Mouse (Mus musculus): ENCODE measurements around the gene Dnah9.

- TF ChIP-seq EP300 (optimal IDR thresholded peaks at IDR 0.05) (no peak), CTCF (IDR thresholded peaks at IDR 0.05; ENCODE audit: low read depth) (no peak)
Measured at GRCm38 (mm10) chr11:66046594-66047193, 121.7 kb downstream of the Dnah9 start.
